Comparison of ENCODE assay signal across 8 mouse cellular contexts in genomic region chr2:156202848-156203437, GRCm38 (mm10). TPM values are rescaled to one million over a fixed set of nuclear protein-coding genes. Genes with fewer than 3 reads are reported as not detected.
A peak's percentile ranks its signal among the peaks of the same experiment; 100 is the strongest.
DNase-seq lines count a peak whose midpoint lies in the region; ATAC-seq and TF ChIP-seq lines count a peak whose summit lies in the region.

No protein-coding gene starts in this region.

- peak overlapping the region; percentile 28 for H3K27ac ChIP-seq in cortical plate, adult 2 months (ENCODE audit: insufficient read depth, low read length)
- H3K27ac ChIP-seq in heart, postnatal 0 days (ENCODE audit: low read depth): peak overlapping the region; percentile 76

- H3K4me3 ChIP-seq in cortical plate, adult 2 months (ENCODE audit: insufficient read depth, low read length): no peak overlapping the region
- H3K4me3 ChIP-seq in heart, postnatal 0 days (ENCODE audit: low read depth, low read length): no peak overlapping the region

- H3K4me1 ChIP-seq in cortical plate, adult 2 months (ENCODE audit: control insufficient read depth, insufficient read depth, low read length): peaks cover 7% of the 10 kb centered on the region
- peaks cover 25% of the 10 kb centered on the region for H3K4me1 ChIP-seq in heart, postnatal 0 days (ENCODE audit: control insufficient read depth, insufficient read depth)

- no peak for TF ChIP-seq EP300 in heart, postnatal 0 days (IDR thresholded peaks at IDR 0.05; ENCODE audit: low read depth)

- 12% methylated on average over 3 of the region's 3 CpGs for WGBS in heart, postnatal 0 days

- peak; percentile 58 for ATAC-seq in heart, postnatal 0 days (ENCODE audit: insufficient read depth, low read depth)
- ATAC-seq in megakaryocyte-erythroid progenitor cell, adult 5-6 weeks (replicated peaks; ENCODE audit: low FRiP score, low TSS enrichment, poor library complexity, severe bottlenecking): peak; percentile 51
- ATAC-seq in erythroblast, adult 5-6 weeks (replicated peaks; ENCODE audit: low FRiP score, poor library complexity, severe bottlenecking): no peak

- TF ChIP-seq POLR2A in cortical plate, adult 2 months (IDR thresholded peaks at IDR 0.05; ENCODE audit: extremely low read depth, insufficient read depth, low read length): no peak

- no peaks in the 10 kb centered on the region for H3K9me3 ChIP-seq in heart, postnatal 0 days (replicated peaks; ENCODE audit: control insufficient read depth, low read length)

- no peaks in the 10 kb centered on the region for H3K36me3 ChIP-seq in heart, postnatal 0 days (replicated peaks; ENCODE audit: control insufficient read depth, insufficient read depth, low read length)

- H3K27me3 ChIP-seq in heart, postnatal 0 days (ENCODE audit: control insufficient read depth, insufficient read depth, low read length): no peaks in the 10 kb centered on the region

- peak overlapping the region; percentile 1; the same call in 1 of the 2 replicates for H3K4me2 ChIP-seq in heart, postnatal 0 days (ENCODE audit: low read depth, low read length)

- peak; percentile 92 for DNase-seq in 3T3-L1 (ENCODE audit: low read depth, low spot score)
- peak; percentile 82 for DNase-seq in NIH3T3 (ENCODE audit: low read depth)
- DNase-seq in heart, postnatal 0 days (ENCODE audit: low spot score): peak; percentile 57
- peak; percentile 43 to 60 for DNase-seq in layer of hippocampus, adult 8-10 months (ENCODE audit: low spot score in 2 of 2)
- DNase-seq in thymus, postnatal 10 days (ENCODE audit: low spot score in 2 of 2): no peak

- TF ChIP-seq CTCF in cortical plate, adult 2 months (IDR thresholded peaks at IDR 0.05; ENCODE audit: extremely low read depth, insufficient read depth, low read length): no peak
- no peak for TF ChIP-seq CTCF in heart, postnatal 0 days (IDR thresholded peaks at IDR 0.05; ENCODE audit: low read depth)

- H3K9ac ChIP-seq in heart, postnatal 0 days (replicated peaks; ENCODE audit: low read depth, low read length): peak overlapping the region; percentile 26; the same call in 1 of the 2 replicates

RNA-seq across cellular contexts. Expression of gene Phf20, which starts 6.7 kb away (rescaled TPM):
- polyA plus RNA-seq in cortical plate, adult 2 months (2012; rRNA removed): 29.2 and 30.5 TPM in 2 replicates
- 8.3 and 10.6 TPM in 2 replicates for total RNA-seq in heart, postnatal 0 days (2014; rRNA removed; ENCODE audit: low replicate concordance)
- 29.5 and 30.4 TPM in 2 replicates for polyA plus RNA-seq in heart, postnatal 0 days (2015; fragmentation: Nextera tagmentation; extraction: Ambion mirVana)
- 100 to 1,000 TPM in 3 of 4 experiments, 10 to 100 TPM in 1; 98.7 to 122 (median 109) TPM for total RNA-seq in layer of hippocampus, adult 8-10 months (2022)
- total RNA-seq in megakaryocyte-erythroid progenitor cell, adult 5-6 weeks (2014; fragmentation: Nextera tagmentation): 29.2 and 31.5 TPM in 2 replicates
- total RNA-seq in megakaryocyte-erythroid progenitor cell, adult 5-6 weeks (2017): 56.1 and 84.1 TPM in 2 replicates
- 12.7 and 13.6 TPM in 2 replicates for total RNA-seq in erythroblast, adult 5-6 weeks (2015; ENCODE audit: low replicate concordance)
- total RNA-seq in erythroblast, adult 5-6 weeks (2017; ENCODE audit: low replicate concordance): 7.1 and 15.3 TPM in 2 replicates

RNA-seq across cellular contexts. Expression of gene Rbm39, which starts 22.9 kb away (rescaled TPM):
- polyA plus RNA-seq in cortical plate, adult 2 months (2012; rRNA removed): 131 and 146 TPM in 2 replicates
- 272 and 376 TPM in 2 replicates for total RNA-seq in heart, postnatal 0 days (2014; rRNA removed; ENCODE audit: low replicate concordance)
- 315 and 343 TPM in 2 replicates for polyA plus RNA-seq in heart, postnatal 0 days (2015; fragmentation: Nextera tagmentation; extraction: Ambion mirVana)
- total RNA-seq in layer of hippocampus, adult 8-10 months (2022): 100 to 1,000 TPM; 305 to 360 (median 339) TPM
- total RNA-seq in megakaryocyte-erythroid progenitor cell, adult 5-6 weeks (2014; fragmentation: Nextera tagmentation): 370 and 390 TPM in 2 replicates
- 690 and 765 TPM in 2 replicates for total RNA-seq in megakaryocyte-erythroid progenitor cell, adult 5-6 weeks (2017)
- total RNA-seq in erythroblast, adult 5-6 weeks (2015; ENCODE audit: low replicate concordance): 528 and 548 TPM in 2 replicates
- total RNA-seq in erythroblast, adult 5-6 weeks (2017; ENCODE audit: low replicate concordance): 550 and 778 TPM in 2 replicates

RNA-seq across cellular contexts. Expression of gene Nfs1, which starts 59.0 kb away (rescaled TPM):
- polyA plus RNA-seq in cortical plate, adult 2 months (2012; rRNA removed): 54.9 and 55.9 TPM in 2 replicates
- total RNA-seq in heart, postnatal 0 days (2014; rRNA removed; ENCODE audit: low replicate concordance): 104 and 106 TPM in 2 replicates
- polyA plus RNA-seq in heart, postnatal 0 days (2015; fragmentation: Nextera tagmentation; extraction: Ambion mirVana): 71.4 and 75.1 TPM in 2 replicates
- total RNA-seq in layer of hippocampus, adult 8-10 months (2022): 10 to 100 TPM; 39.0 to 54.5 (median 44.0) TPM
- total RNA-seq in megakaryocyte-erythroid progenitor cell, adult 5-6 weeks (2014; fragmentation: Nextera tagmentation): 82.6 and 85.5 TPM in 2 replicates
- 58.6 and 61.5 TPM in 2 replicates for total RNA-seq in megakaryocyte-erythroid progenitor cell, adult 5-6 weeks (2017)
- total RNA-seq in erythroblast, adult 5-6 weeks (2015; ENCODE audit: low replicate concordance): 6.3 and 17.8 TPM in 2 replicates
- total RNA-seq in erythroblast, adult 5-6 weeks (2017; ENCODE audit: low replicate concordance): 12.8 and 13.7 TPM in 2 replicates

RNA-seq across cellular contexts. Expression of gene Romo1, which starts 59.1 kb away (rescaled TPM):
- polyA plus RNA-seq in cortical plate, adult 2 months (2012; rRNA removed): 247 and 260 TPM in 2 replicates
- 113 and 154 TPM in 2 replicates for total RNA-seq in heart, postnatal 0 days (2014; rRNA removed; ENCODE audit: low replicate concordance)
- polyA plus RNA-seq in heart, postnatal 0 days (2015; fragmentation: Nextera tagmentation; extraction: Ambion mirVana): 607 and 610 TPM in 2 replicates
- 100 to 1,000 TPM in 3 of 4 experiments, 10 to 100 TPM in 1; 99.4 to 184 (median 132) TPM for total RNA-seq in layer of hippocampus, adult 8-10 months (2022)
- total RNA-seq in megakaryocyte-erythroid progenitor cell, adult 5-6 weeks (2014; fragmentation: Nextera tagmentation): 197 and 326 TPM in 2 replicates
- 12.3 and 18.2 TPM in 2 replicates for total RNA-seq in megakaryocyte-erythroid progenitor cell, adult 5-6 weeks (2017)
- 25.4 and 29.3 TPM in 2 replicates for total RNA-seq in erythroblast, adult 5-6 weeks (2015; ENCODE audit: low replicate concordance)
- 12.7 TPM in 1 of 2 replicates, not detected in the other for total RNA-seq in erythroblast, adult 5-6 weeks (2017; ENCODE audit: low replicate concordance)

Comparison
In these comparisons a context has a peak if more than half of its experiments do, and no peak if none do; other contexts are left out.
1. DNase-seq: peak in 3T3-L1 (single experiment), NIH3T3 (single experiment), heart, postnatal 0 days (single experiment) and layer of hippocampus, adult 8-10 months (2 of 2); none in thymus, postnatal 10 days (0 of 2).